Mouse (Mus musculus): ENCODE data around the gene Spin1. TPM values are rescaled to one million over a fixed set of nuclear protein-coding genes. Genes with fewer than 3 reads are reported as not detected.
"Not testable (repeated sequence)": the region's sequence is repeated elsewhere in the genome, so short reads cannot be mapped to it uniquely, and the experiment has no call there.

Spin1 gene
- polyA plus RNA-seq, 1 experiment from 2014 or later, result 103 TPM

DNA sequence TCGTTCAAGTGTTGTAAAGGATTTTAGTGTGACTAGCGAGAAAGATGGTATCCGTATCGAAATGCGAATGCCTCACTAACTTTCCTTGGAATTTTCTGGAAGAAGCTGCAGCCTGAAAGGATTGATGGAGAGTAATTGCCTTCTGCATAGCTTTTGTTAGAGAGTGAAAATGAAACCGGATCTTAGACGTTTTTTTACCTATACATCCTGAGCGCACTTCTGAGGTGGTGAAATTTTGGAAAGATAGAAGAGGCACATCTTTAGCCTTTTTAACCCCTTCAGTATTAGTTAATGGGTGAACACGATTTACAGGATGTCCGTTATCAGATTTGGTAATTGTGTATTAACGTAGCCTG is 1.1 kb downstream of the Spin1 start:
- peaks cover 15% of the 10 kb centered on the region; the same call in 1 of the 2 replicates for H3K9me3 ChIP-seq (ENCODE audit: control insufficient read depth, low read length)
- H3K4me2 ChIP-seq, result peak overlapping the region; percentile 96
- peaks cover 5% of the 10 kb centered on the region for H3K36me3 ChIP-seq (ENCODE audit: control insufficient read depth, insufficient read depth, low read length)
- peaks cover 5% of the 10 kb centered on the region; the same call in 1 of the 2 replicates for H3K4me1 ChIP-seq (ENCODE audit: control insufficient read depth, insufficient read depth, low read length)
- ATAC-seq (ENCODE audit: low FRiP score), result no peak
- H3K9ac ChIP-seq (ENCODE audit: low read length), result peak overlapping the region; percentile 96
- WGBS, result 44% methylated on average over 11 of the region's 11 CpGs
- H3K27ac ChIP-seq (ENCODE audit: low read depth, low read length), result peak overlapping the region; percentile 82; the same call in 1 of the 2 replicates
- H3K27me3 ChIP-seq (ENCODE audit: control insufficient read depth, insufficient read depth, low read length), result no peaks in the 10 kb centered on the region
- peak; percentile 94 for DNase-seq (ENCODE audit: low spot score, missing footprints)
- H3K4me3 ChIP-seq (ENCODE audit: low read depth, low read length), result peak overlapping the region; percentile 87

DNA sequence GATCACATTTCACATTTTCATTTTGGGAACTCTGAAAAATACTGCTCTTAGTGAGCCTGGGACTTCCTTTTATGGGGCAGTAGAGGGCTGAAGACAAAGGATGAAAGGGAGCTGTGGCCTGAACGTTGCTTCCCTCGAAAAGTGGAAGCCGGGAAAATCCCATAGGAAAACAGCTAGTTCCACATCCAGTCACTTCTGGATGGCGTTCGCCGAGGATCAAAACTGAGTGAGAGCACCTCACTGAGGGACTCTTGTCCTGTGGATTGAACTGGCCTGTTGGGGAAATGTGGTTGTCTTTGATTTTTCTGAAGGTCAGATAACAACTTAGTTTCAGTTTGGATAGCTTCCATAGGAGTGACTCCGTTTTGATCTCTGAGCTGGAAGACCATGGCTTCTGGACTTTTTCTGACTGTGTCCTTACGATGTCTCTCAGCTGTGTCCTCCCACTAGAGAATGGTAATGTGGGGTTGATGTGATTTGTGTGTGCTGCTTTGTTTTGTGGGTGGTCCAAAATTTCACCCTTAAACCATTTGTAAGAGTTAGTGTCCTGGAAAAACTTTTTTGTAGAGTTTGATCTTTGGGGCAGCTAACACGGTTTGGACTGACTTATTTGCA is 2.5 kb downstream of the Spin1 start:
- DNase-seq (ENCODE audit: low spot score, missing footprints) (peak; percentile 72), ATAC-seq (ENCODE audit: low FRiP score) (no peak)
- 93% methylated on average over 9 of the region's 9 CpGs for WGBS
- Histone ChIP-seq H3K4me2 (no peak overlapping the region), H3K9ac (ENCODE audit: low read length) (no peak overlapping the region), H3K9me3 (ENCODE audit: control insufficient read depth, low read length) (peaks cover 18% of the 10 kb centered on the region; the same call in 1 of the 2 replicates), H3K36me3 (ENCODE audit: control insufficient read depth, insufficient read depth, low read length) (peaks cover 5% of the 10 kb centered on the region), H3K4me1 (ENCODE audit: control insufficient read depth, insufficient read depth, low read length) (peaks cover 5% of the 10 kb centered on the region; the same call in 1 of the 2 replicates), H3K27me3 (ENCODE audit: control insufficient read depth, insufficient read depth, low read length) (no peaks in the 10 kb centered on the region), H3K27ac (ENCODE audit: low read depth, low read length) (no peak overlapping the region), H3K4me3 (ENCODE audit: low read depth, low read length) (no peak overlapping the region)

DNA sequence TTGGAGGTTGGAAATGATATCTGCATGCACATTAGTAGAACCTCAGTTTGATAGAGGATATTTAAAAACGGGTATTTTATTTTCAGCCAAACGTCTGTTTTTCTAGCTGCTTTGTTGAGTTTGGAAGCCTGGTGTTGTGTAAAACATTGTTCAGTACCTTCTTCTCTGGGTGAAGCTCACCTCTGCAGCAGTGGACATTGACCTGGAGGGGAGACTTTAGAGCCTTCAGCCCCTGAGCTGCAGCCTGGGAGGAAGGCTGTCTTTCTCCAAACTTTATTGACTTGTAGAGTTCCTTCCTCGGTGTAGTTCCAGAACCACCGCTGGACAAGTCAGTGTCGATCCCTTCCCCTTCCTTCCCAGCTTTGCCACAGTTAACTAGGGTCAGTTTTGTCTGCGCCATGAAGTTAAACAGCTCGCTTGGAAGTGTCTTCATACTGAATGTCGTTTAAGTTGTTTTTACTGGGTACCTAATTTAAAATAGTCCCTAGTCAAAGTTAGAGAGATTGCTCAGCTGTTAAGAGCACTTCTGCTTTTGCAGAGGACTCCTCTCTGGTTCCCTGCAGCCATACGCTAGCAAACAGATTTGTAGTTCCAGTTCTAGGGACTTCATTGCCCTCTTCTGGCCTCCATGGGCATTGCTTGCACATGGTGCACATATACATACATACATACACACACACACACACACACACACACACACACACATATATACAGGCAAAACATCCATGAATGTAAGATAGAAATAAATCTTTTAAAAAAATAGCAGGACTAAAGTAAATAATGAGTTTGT is 3.4 kb downstream of the Spin1 start:
- DNase-seq (ENCODE audit: low spot score, missing footprints) (peak; percentile 73), ATAC-seq (ENCODE audit: low FRiP score) (no peak)
- WGBS, result 97% methylated on average over 9 of the region's 9 CpGs
- H3K27ac ChIP-seq (ENCODE audit: low read depth, low read length), result no peak overlapping the region
- no peaks in the 10 kb centered on the region for H3K27me3 ChIP-seq (ENCODE audit: control insufficient read depth, insufficient read depth, low read length)
- H3K4me1 ChIP-seq (ENCODE audit: control insufficient read depth, insufficient read depth, low read length), result peaks cover 5% of the 10 kb centered on the region; the same call in 1 of the 2 replicates
- H3K9me3 ChIP-seq (ENCODE audit: control insufficient read depth, low read length), result peaks cover 23% of the 10 kb centered on the region
- no peak overlapping the region for H3K9ac ChIP-seq (ENCODE audit: low read length)
- no peak overlapping the region for H3K4me3 ChIP-seq (ENCODE audit: low read depth, low read length)
- no peak overlapping the region for H3K4me2 ChIP-seq
- H3K36me3 ChIP-seq (ENCODE audit: control insufficient read depth, insufficient read depth, low read length), result peaks cover 5% of the 10 kb centered on the region

DNA sequence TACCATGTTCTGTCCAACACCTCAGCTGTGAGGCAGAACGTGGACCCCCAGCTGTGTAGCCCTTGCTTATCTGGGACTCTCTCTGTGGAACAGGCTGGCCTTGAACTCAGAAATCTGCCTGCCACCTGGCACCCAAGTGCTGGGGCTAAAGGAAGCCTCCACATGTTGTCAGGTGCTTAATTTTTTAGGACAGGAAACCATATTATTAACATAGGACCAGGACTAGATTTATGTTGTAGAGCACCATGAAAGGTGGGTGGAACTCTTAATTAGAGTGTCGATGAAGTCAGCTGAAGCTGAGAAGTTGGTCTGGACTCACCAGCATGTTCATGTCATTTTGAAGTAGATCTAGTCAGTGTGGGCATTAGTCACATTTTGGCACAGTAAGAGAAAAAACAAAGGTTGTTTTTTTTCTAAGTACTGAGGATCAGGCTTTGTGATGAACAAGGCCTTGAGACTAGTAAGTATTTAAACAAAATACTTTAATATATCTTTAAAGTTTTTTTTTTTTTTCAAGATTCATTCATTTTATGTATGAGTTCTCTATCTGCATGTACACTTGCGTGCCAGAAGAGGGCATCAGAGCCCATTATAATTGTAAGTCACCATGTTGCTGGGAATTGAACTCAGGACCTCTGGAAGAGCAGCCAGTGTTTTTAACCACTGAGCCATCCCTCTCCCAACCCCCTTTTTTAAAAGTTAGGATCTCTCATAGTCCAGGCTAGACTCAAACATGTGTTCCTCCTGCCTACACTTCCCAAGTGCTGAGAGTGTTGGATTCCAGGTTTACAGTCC is 5.4 kb downstream of the Spin1 start:
- peaks cover 5% of the 10 kb centered on the region for H3K36me3 ChIP-seq (ENCODE audit: control insufficient read depth, insufficient read depth, low read length)
- 92% methylated on average over 3 of the region's 3 CpGs for WGBS

DNA sequence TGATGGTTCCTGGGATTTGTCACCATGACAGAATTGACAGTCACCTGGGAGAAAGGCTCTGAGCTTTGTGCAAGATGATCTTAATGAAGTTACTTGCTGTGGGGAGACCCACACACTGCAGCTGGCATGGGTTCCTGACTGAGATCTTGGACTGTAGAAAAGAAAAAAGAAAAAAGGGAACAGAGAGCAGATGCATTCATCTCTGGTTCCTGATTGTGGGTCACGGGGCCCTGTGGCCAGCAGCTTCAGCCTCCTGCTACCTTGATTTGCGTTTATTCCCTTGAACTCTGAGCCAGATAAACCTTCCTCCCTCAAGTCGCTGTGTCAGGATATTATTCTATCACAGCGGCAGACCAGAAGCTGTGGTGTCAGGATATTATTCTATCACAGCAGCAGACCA is 6.1 kb downstream of the Spin1 start:
- 92% methylated on average over 4 of the region's 4 CpGs for WGBS
- Histone ChIP-seq H3K9ac (ENCODE audit: low read length) (no peak overlapping the region), H3K36me3 (ENCODE audit: control insufficient read depth, insufficient read depth, low read length) (peaks cover 5% of the 10 kb centered on the region), H3K9me3 (ENCODE audit: control insufficient read depth, low read length) (peaks cover 26% of the 10 kb centered on the region), H3K4me1 (ENCODE audit: control insufficient read depth, insufficient read depth, low read length) (no peaks in the 10 kb centered on the region), H3K27me3 (ENCODE audit: control insufficient read depth, insufficient read depth, low read length) (no peaks in the 10 kb centered on the region), H3K27ac (ENCODE audit: low read depth, low read length) (no peak overlapping the region), H3K4me2 (no peak overlapping the region), H3K4me3 (ENCODE audit: low read depth, low read length) (no peak overlapping the region)
- DNase-seq (ENCODE audit: low spot score, missing footprints) (no peak), ATAC-seq (ENCODE audit: low FRiP score) (no peak)

More for the DNA sequence above, 5.4 kb downstream of the Spin1 start:
- Histone ChIP-seq H3K27ac (ENCODE audit: low read depth, low read length) (no peak overlapping the region), H3K27me3 (ENCODE audit: control insufficient read depth, insufficient read depth, low read length) (no peaks in the 10 kb centered on the region), H3K4me1 (ENCODE audit: control insufficient read depth, insufficient read depth, low read length) (no peaks in the 10 kb centered on the region), H3K4me3 (ENCODE audit: low read depth, low read length) (no peak overlapping the region), H3K9ac (ENCODE audit: low read length) (no peak overlapping the region), H3K9me3 (ENCODE audit: control insufficient read depth, low read length) (peaks cover 26% of the 10 kb centered on the region), H3K4me2 (no peak overlapping the region)
- DNase-seq (ENCODE audit: low spot score, missing footprints), result peak; percentile 70
- no peak for ATAC-seq (ENCODE audit: low FRiP score)

DNA sequence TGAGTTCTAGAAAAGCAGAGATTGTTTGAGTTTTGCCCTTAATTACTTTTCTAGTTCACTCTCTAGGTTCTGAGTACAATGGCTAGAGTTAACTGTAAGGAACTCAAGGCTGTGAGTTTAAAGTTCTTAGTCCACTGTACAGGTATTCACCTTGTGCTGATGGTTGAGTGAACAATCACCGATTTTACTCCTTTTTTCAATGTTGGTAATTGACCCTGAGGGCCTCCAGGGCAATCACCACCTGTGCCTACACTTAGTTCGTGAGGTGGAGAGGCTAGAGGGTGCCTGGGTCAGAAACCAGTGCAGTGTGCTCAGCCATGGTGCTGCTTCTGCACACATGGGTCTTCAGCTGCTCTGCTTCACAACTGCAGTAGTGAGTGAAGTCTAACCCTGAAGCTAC is 8.8 kb downstream of the Spin1 start:
- Histone ChIP-seq H3K27ac (ENCODE audit: low read depth, low read length) (no peak overlapping the region), H3K9ac (ENCODE audit: low read length) (no peak overlapping the region), H3K4me2 (no peak overlapping the region), H3K27me3 (ENCODE audit: control insufficient read depth, insufficient read depth, low read length) (no peaks in the 10 kb centered on the region), H3K36me3 (ENCODE audit: control insufficient read depth, insufficient read depth, low read length) (peaks cover 5% of the 10 kb centered on the region), H3K9me3 (ENCODE audit: control insufficient read depth, low read length) (peaks cover 21% of the 10 kb centered on the region), H3K4me1 (ENCODE audit: control insufficient read depth, insufficient read depth, low read length) (no peaks in the 10 kb centered on the region), H3K4me3 (ENCODE audit: low read depth, low read length) (no peak overlapping the region)
- ATAC-seq (ENCODE audit: low FRiP score), result no peak
- no peak for DNase-seq (ENCODE audit: low spot score, missing footprints)
- 90% methylated on average over 2 of the region's 2 CpGs for WGBS

DNA sequence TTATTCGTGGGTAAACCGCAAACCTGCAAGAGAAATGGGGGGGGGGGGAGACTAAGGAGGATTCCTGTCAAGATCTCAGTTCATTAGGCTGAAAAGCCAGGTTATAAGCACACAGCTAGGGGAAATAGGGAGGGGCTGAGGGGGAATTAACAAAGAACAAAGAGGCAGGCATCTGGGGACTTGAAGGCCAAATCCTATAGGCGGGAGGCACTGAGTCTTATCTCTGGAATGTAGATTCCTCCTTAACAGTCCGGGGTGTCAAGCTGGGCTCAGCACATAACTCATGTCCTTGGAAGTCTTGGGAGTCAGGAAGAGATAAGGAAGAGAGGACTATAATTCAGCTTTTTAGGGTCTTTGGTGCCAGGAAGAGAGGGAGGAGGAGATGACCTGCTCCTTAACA is 13.7 kb downstream of the Spin1 start:
- H3K4me1 ChIP-seq (ENCODE audit: control insufficient read depth, insufficient read depth, low read length); ATAC-seq (ENCODE audit: low FRiP score); H3K27me3 ChIP-seq (ENCODE audit: control insufficient read depth, insufficient read depth, low read length); H3K4me2 ChIP-seq; DNase-seq (ENCODE audit: low spot score, missing footprints); H3K4me3 ChIP-seq (ENCODE audit: low read depth, low read length); H3K36me3 ChIP-seq (ENCODE audit: control insufficient read depth, insufficient read depth, low read length); H3K27ac ChIP-seq (ENCODE audit: low read depth, low read length); H3K9ac ChIP-seq (ENCODE audit: low read length): not testable (repeated sequence)
- 74% methylated on average over 4 of the region's 4 CpGs for WGBS
- H3K9me3 ChIP-seq (ENCODE audit: control insufficient read depth, low read length), result peaks cover 10% of the 10 kb centered on the region; the same call in 1 of the 2 replicates

DNA sequence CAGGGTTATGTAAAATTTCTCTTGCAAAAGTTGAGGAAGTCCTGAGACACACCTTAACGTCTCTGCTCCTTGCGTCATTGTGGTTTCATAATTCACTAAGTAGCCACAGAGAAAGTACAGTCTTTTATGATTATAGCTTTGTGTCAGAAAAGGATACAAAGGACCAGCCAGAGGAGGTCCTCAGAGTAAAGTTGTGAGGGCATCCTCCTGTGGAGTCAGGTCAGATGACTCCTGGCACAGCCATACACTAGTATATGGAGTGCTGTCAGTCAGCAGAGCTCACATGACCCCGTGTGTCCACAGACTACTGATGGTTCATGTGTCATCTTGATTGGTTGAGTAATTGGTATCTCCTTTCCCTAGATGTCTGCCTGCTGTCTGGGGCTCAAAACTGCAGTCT is 15.1 kb downstream of the Spin1 start:
- peaks cover 3% of the 10 kb centered on the region; the same call in 1 of the 2 replicates for H3K36me3 ChIP-seq (ENCODE audit: control insufficient read depth, insufficient read depth, low read length)
- no peak overlapping the region for H3K4me2 ChIP-seq
- H3K4me1 ChIP-seq (ENCODE audit: control insufficient read depth, insufficient read depth, low read length), result peaks cover 14% of the 10 kb centered on the region
- WGBS, result 84% methylated on average over 3 of the region's 3 CpGs
- H3K27me3 ChIP-seq (ENCODE audit: control insufficient read depth, insufficient read depth, low read length), result no peaks in the 10 kb centered on the region
- ATAC-seq (ENCODE audit: low FRiP score), result no peak
- DNase-seq (ENCODE audit: low spot score, missing footprints), result no peak
- H3K4me3 ChIP-seq (ENCODE audit: low read depth, low read length), result no peak overlapping the region
- H3K9me3 ChIP-seq (ENCODE audit: control insufficient read depth, low read length), result peaks cover 10% of the 10 kb centered on the region; the same call in 1 of the 2 replicates
- no peak overlapping the region for H3K9ac ChIP-seq (ENCODE audit: low read length)
- no peak overlapping the region for H3K27ac ChIP-seq (ENCODE audit: low read depth, low read length)
